Mouse (Mus musculus): ENCODE results near the gene Gpr156. TPM values are rescaled to one million over a fixed set of nuclear protein-coding genes. Genes with fewer than 3 reads are reported as not detected.
A peak's percentile ranks its signal among the peaks of the same experiment; 100 is the strongest.
"Not testable (repeated sequence)": the region's sequence is repeated elsewhere in the genome, so short reads cannot be mapped to it uniquely, and the experiment has no call there.

The Gpr156 gene
- total RNA-seq, 2 experiments from 2014 or later: not detected

GRCm38 (mm10) chr16:38033071-38033470 lies 116.8 kb downstream of the Gpr156 start:
- H3K27ac ChIP-seq: no peak overlapping the region
- intact Hi-C loops (cut with DNase I): no loop called here
- H3K4me3 ChIP-seq: no peak overlapping the region
- no peak for DNase-seq
- TF ChIP-seq CTCF (IDR thresholded peaks at IDR 0.05): peak; percentile 40

GRCm38 (mm10) chr16:38038101-38038500 lies 121.8 kb downstream of the Gpr156 start:
- DNase-seq; H3K27ac ChIP-seq; intact Hi-C loops (cut with DNase I); H3K4me3 ChIP-seq: not testable (repeated sequence)

- no peak for TF ChIP-seq CTCF (IDR thresholded peaks at IDR 0.05)
- Histone ChIP-seq H3K27ac (no peak overlapping the region), H3K4me3 (no peak overlapping the region)
- intact Hi-C loops (cut with DNase I): no loop called here
- no peak for DNase-seq
These were observed 125.9 kb downstream of the Gpr156 start for GRCm38 (mm10) chr16:38042160-38042559.

DNA sequence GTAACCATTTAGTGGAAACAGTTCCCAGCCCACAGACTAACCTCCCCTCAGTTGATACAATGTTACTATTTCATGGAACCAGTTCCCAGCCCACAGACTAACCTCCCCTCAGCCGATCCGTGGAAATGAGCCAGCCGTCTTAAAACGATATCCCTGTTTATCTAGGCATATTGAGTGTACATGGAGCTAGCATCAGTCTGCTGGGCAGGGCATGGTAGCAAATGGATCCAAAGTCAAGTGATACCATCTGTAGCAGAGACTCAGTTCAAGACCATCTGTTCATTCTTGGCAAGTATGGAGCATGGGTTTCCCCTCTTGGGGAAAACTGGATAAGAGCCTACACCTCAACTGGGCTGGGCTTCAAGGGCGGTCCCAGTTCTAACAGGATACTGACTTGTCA lies 128.3 kb downstream of the Gpr156 start:
- H3K4me3 ChIP-seq: no peak overlapping the region
- no peak for DNase-seq
- H3K27ac ChIP-seq: no peak overlapping the region
- no peak for TF ChIP-seq CTCF (IDR thresholded peaks at IDR 0.05)
- intact Hi-C loops (cut with DNase I): no loop called here

DNA sequence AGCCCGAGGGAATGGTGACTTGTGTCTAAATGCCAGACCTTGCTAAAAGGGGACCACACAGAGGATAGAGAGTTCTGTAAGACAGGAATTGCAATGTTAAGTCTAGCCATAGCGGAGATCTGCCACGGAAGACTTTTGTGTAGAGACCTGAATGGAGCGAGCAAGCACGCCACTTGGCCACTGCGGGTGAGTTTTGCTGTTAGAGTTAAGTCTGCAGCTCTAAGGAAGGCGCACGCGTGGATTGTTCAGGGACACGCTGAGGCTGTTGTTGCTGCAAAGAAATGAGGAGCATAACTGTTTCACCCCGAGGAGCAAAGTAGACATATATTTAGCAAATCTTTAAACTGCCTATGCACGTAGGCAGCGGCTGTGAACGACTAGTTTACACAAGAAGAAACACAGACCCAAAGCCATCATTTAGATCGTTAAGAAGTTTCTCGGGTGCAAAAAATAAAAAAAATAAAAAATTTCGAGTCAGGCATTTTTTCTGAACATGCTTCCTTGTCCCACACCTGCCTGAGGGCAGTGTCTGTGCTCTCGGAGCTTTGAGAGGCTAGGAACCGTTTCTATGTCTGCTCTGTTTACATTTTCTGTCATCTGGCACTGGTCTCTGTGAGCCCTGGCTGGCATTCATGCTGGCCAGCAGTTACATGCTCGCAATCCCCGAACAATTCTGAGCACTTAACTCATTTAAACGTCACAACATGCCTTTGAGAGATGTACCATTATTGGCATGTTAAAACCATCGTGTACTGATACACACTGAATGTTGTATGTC lies 131.7 kb downstream of the Gpr156 start:
- H3K27ac ChIP-seq: no peak overlapping the region
- intact Hi-C loops (cut with DNase I): no loop called here
- DNase-seq: no peak
- peak overlapping the region; percentile 8 for H3K4me3 ChIP-seq
- TF ChIP-seq CTCF (IDR thresholded peaks at IDR 0.05): no peak

Other genes starting within 250 kb of the Gpr156 start
- 10 to 100 TPM; 30.2 to 54.1 TPM for gene Fstl1, start 139.6 kb upstream of the Gpr156 start, total RNA-seq (2021)
- not detected for gene Gm36028, start 55.4 kb upstream of the Gpr156 start, total RNA-seq (2021)
- 10 to 100 TPM; 52.3 to 61.3 TPM for gene Lrrc58, start 48.1 kb upstream of the Gpr156 start, total RNA-seq (2021)
- gene Gsk3b, start 172.5 kb downstream of the Gpr156 start, total RNA-seq (2021): 10 to 100 TPM; 60.7 to 67.3 TPM

Data from gastrocnemius, adult 2 months (tissue).